Mouse (Mus musculus) kidney, embryonic 14.5 days (tissue): ENCODE data around the gene Arl5a. TPM values are rescaled to one million over a fixed set of nuclear protein-coding genes. Genes with fewer than 3 reads are reported as not detected.

Experiments
- ATAC-seq: fragments of 200-750 bp; cut with Nextera tagmentation; 2 replicates; pipeline ENCODE4 v1.8.0; 2017; ENCODE audit warnings: moderate number of reproducible peaks, mild to moderate bottlenecking, moderate TSS enrichment, moderate library complexity; ENCODE audit not compliant: low FRiP score, low TSS enrichment
- H3K27ac ChIP-seq: fragments of 300-500 bp; sonication (generic); 2 replicates; pipeline ENCODE4 v1.5.1; 2014; ENCODE audit warnings: low read depth, mild to moderate bottlenecking, low read length, moderate library complexity, mixed read lengths
- H3K27me3 ChIP-seq: fragments of 300-500 bp; sonication (generic); 2 replicates; pipeline ENCODE4 v1.6.1; 2014; ENCODE audit warnings: mild to moderate bottlenecking, low read length; ENCODE audit not compliant: control insufficient read depth, insufficient read depth
- H3K36me3 ChIP-seq: fragments of 300-500 bp; sonication (generic); 2 replicates; pipeline ENCODE4 v1.6.1; 2014; ENCODE audit warnings: low read length, mixed read lengths; ENCODE audit not compliant: control insufficient read depth, insufficient read depth
- H3K4me1 ChIP-seq: fragments of 300-500 bp; sonication (generic); 2 replicates; pipeline ENCODE4 v1.6.1; 2014; ENCODE audit warnings: low read length, mixed read lengths; ENCODE audit not compliant: control insufficient read depth, insufficient read depth
- H3K4me2 ChIP-seq: fragments of 300-500 bp; sonication (generic); replicated peaks from 2 replicates; pipeline ENCODE4 v1.6.1; 2014; ENCODE audit warnings: low read depth, mild to moderate bottlenecking, low read length
- H3K4me3 ChIP-seq: fragments of 300-500 bp; sonication (generic); 2 replicates; pipeline ENCODE4 v1.5.1; 2014; ENCODE audit warnings: mild to moderate bottlenecking, low read length
- H3K9ac ChIP-seq: fragments of 300-500 bp; sonication (generic); 2 replicates; pipeline ENCODE4 v1.6.1; 2014; ENCODE audit warnings: low read depth, mild to moderate bottlenecking, low read length, moderate library complexity
- H3K9me3 ChIP-seq: fragments of 300-500 bp; sonication (generic); 2 replicates; pipeline ENCODE4 v1.6.1; 2016; ENCODE audit warnings: low read length; ENCODE audit not compliant: control insufficient read depth
- WGBS: fragments of 180-500 bp; shearing (Covaris S2); extraction: QIAGEN DNeasy Blood & Tissue Kit; methylation state at CpG from one replicate; pipeline ENCODE4 v1.1.7; 2014; 5-methylcytosine and 5-hydroxymethylcytosine counted together
- polyA plus RNA-seq: library from polyadenylated mRNA; unstranded; fragments of >200 nt; fragmentation: Nextera tagmentation; extraction: Ambion mirVana; gene quantifications from 2 replicates; pipeline ENCODE4 v1.2.1, GENCODE M21; 2014

The Arl5a gene
- polyA plus RNA-seq, 1 experiment from 2014 or later, result 70.1 TPM

DNA sequence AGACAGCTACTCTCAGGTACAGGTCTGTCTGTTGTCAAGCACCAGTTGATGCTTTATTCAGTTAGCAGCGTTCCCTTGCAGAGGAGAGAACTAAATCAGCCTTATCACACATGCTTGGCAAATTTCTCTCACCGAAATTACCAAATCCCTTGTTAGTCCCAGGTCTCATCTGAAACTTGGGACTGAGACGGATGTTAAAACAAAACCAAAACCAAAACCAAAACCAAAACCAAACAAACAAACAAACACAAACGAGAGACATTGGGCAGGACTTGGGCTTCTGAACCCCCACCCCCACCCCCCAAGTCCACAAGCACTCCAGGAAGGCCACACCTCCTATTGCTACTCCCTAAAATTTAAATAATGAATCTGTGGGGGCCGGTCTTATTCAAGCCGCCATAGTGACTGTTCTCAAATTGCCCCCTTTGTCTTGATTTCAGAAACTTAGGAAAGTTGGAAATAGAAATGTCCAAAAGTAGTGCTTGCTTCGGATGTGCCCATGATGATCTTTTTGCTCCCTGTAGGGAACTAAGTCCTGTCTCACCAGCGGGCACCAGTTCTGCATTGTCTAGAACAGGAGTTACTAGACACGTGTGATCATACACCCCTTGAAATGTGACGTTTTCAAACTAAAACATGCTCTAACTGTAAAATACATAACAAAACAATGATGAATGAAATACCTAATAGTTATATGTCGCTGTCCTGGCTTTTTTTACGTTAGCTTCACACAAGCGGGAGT lies 46.8 kb downstream of the Arl5a start:
- H3K4me1 ChIP-seq, result no peaks in the 10 kb centered on the region
- H3K4me2 ChIP-seq, result no peak overlapping the region; the same call in 1 of the 2 replicates
- no peaks in the 10 kb centered on the region for H3K36me3 ChIP-seq
- no peaks in the 10 kb centered on the region for H3K27me3 ChIP-seq
- WGBS, result 60% methylated on average over 13 of the region's 13 CpGs
- no peak overlapping the region for H3K27ac ChIP-seq
- H3K9ac ChIP-seq, result no peak overlapping the region
- ATAC-seq, result no peak
- H3K4me3 ChIP-seq, result no peak overlapping the region
- H3K9me3 ChIP-seq, result no peaks in the 10 kb centered on the region

DNA sequence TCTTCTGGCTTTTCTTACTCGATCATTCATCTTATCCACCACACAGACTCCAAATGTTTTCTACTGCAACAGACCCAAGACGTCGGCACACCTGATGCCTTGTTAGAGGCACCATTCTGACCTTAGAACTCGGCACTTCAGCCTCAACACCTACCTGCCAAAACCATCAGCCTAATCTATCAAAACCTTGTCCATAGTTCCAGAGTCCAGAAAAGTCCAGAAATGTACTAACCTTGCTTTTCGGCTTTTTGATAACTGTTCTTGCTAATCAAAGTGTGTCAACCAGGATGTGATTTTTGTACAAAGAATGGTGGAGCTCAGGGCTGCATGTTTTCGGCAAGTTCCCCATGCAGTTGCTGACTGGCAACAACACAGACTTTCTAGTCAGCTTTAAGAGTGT lies 50.0 kb downstream of the Arl5a start:
- Histone ChIP-seq H3K9me3 (no peaks in the 10 kb centered on the region), H3K27me3 (no peaks in the 10 kb centered on the region), H3K9ac (no peak overlapping the region), H3K4me2 (no peak overlapping the region), H3K27ac (no peak overlapping the region), H3K36me3 (no peaks in the 10 kb centered on the region), H3K4me1 (no peaks in the 10 kb centered on the region), H3K4me3 (no peak overlapping the region)
- ATAC-seq, result no peak
- 90% methylated on average over 6 of the region's 6 CpGs for WGBS

DNA sequence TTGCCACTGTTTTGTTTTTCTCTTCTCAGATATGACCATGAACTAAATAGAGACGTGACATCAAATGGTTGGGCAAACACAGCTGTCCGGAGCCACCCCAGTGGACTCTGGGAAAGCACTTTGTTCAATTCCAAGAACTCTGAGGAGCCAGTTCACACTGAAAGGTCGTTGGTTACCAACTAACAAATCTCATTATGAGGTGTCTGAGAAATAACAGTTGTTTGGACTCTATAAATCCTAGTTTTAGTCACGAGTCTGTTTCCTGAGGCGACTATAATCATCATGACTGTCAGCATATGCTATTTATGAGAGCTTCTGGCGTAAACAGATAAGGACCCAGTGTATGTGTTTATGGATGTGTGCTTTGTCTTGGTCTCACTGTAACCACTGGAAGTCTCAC lies 52.2 kb downstream of the Arl5a start:
- Histone ChIP-seq H3K4me2 (no peak overlapping the region), H3K4me1 (no peaks in the 10 kb centered on the region), H3K4me3 (no peak overlapping the region), H3K27me3 (no peaks in the 10 kb centered on the region), H3K27ac (no peak overlapping the region), H3K9ac (no peak overlapping the region), H3K36me3 (no peaks in the 10 kb centered on the region), H3K9me3 (no peaks in the 10 kb centered on the region)
- WGBS, result 53% methylated on average over 6 of the region's 6 CpGs
- no peak for ATAC-seq

GRCm38 (mm10) chr2:52372080-52372479 lies 52.6 kb downstream of the Arl5a start:
- WGBS, result 56% methylated on average over 4 of the region's 4 CpGs
- H3K27me3 ChIP-seq, result no peaks in the 10 kb centered on the region

GRCm38 (mm10) chr2:52371066-52371465 lies 53.6 kb downstream of the Arl5a start:
- Histone ChIP-seq H3K36me3 (no peaks in the 10 kb centered on the region), H3K9ac (no peak overlapping the region), H3K27me3 (no peaks in the 10 kb centered on the region), H3K4me3 (no peak overlapping the region), H3K9me3 (no peaks in the 10 kb centered on the region), H3K4me1 (no peaks in the 10 kb centered on the region), H3K27ac (no peak overlapping the region), H3K4me2 (no peak overlapping the region)
- ATAC-seq, result 0 out of 2 replicates have a peak, but pooled peaks have one; percentile 4
- WGBS, result 47% methylated on average over 2 of the region's 2 CpGs

More at GRCm38 (mm10) chr2:52372080-52372479, 52.6 kb downstream of the Arl5a start:
- no peak overlapping the region for H3K4me2 ChIP-seq
- H3K4me3 ChIP-seq, result no peak overlapping the region
- no peak overlapping the region for H3K27ac ChIP-seq
- no peaks in the 10 kb centered on the region for H3K9me3 ChIP-seq
- H3K9ac ChIP-seq, result no peak overlapping the region
- no peak for ATAC-seq
- no peaks in the 10 kb centered on the region for H3K4me1 ChIP-seq
- H3K36me3 ChIP-seq, result no peaks in the 10 kb centered on the region

DNA sequence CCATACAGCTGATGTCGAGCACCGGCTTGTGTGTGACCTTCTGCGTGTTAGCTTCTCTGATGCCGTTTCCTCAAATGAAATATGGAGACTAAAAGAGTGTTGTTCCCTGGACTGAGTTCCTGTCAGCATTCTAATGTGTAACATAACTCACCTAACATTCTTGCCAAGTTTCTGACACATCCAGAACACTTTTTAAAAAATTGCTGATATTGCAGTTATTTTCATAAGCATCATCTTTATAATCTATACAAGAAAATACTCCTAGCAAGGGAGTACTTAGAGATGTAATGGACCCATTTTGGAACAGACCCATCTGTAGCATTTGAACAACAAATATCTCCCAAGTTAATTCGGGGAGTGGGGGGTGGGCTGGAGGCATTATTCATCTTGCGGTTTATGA lies 55.1 kb downstream of the Arl5a start:
- ATAC-seq, result no peak
- Histone ChIP-seq H3K36me3 (no peaks in the 10 kb centered on the region), H3K4me1 (no peaks in the 10 kb centered on the region), H3K9me3 (no peaks in the 10 kb centered on the region), H3K4me3 (no peak overlapping the region), H3K4me2 (no peak overlapping the region), H3K9ac (no peak overlapping the region), H3K27ac (no peak overlapping the region), H3K27me3 (no peaks in the 10 kb centered on the region)
- 80% methylated on average over 6 of the region's 6 CpGs for WGBS

DNA sequence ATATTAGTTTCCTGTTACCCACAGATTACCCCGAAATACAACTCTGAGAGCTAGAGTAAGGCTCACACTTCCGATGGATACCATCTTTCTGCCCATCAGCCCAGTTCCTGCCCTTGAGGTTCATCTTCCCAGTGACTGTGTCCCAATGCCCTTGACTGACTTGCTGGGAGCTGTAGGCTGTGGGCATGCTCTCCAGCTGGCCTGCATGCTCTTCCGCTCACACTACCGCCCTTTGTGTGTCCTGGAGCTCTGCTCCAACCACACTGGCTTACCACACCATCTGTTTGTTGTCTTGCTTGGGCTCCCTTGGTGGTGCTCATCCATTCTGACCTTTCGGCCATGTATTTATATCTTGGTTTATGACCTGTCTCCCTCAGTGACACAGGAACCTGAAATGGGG lies 57.0 kb downstream of the Arl5a start:
- WGBS, result 67% methylated on average over 5 of the region's 5 CpGs
- Histone ChIP-seq H3K4me2 (no peak overlapping the region), H3K27me3 (no peaks in the 10 kb centered on the region)

GRCm38 (mm10) chr2:52367248-52367647 lies 57.5 kb downstream of the Arl5a start:
- H3K9me3 ChIP-seq, result no peaks in the 10 kb centered on the region
- H3K4me2 ChIP-seq, result no peak overlapping the region
- H3K4me3 ChIP-seq, result no peak overlapping the region
- no peaks in the 10 kb centered on the region for H3K4me1 ChIP-seq
- H3K27me3 ChIP-seq, result no peaks in the 10 kb centered on the region
- no peak for ATAC-seq
- H3K9ac ChIP-seq, result no peak overlapping the region
- 71% methylated on average over 13 of the region's 13 CpGs for WGBS
- no peaks in the 10 kb centered on the region for H3K36me3 ChIP-seq
- H3K27ac ChIP-seq, result no peak overlapping the region

More for the DNA sequence above, 57.0 kb downstream of the Arl5a start:
- Histone ChIP-seq H3K4me3 (no peak overlapping the region), H3K36me3 (no peaks in the 10 kb centered on the region), H3K9me3 (no peaks in the 10 kb centered on the region), H3K27ac (no peak overlapping the region), H3K9ac (no peak overlapping the region), H3K4me1 (no peaks in the 10 kb centered on the region)
- no peak for ATAC-seq

- no peak overlapping the region for H3K4me2 ChIP-seq
- 90% methylated on average over 9 of the region's 9 CpGs for WGBS
- no peak overlapping the region for H3K27ac ChIP-seq
- no peaks in the 10 kb centered on the region for H3K9me3 ChIP-seq
- H3K36me3 ChIP-seq, result no peaks in the 10 kb centered on the region
- no peak for ATAC-seq
- H3K4me3 ChIP-seq, result no peak overlapping the region
- no peaks in the 10 kb centered on the region for H3K27me3 ChIP-seq
- H3K4me1 ChIP-seq, result no peaks in the 10 kb centered on the region
- H3K9ac ChIP-seq, result no peak overlapping the region
Observed at GRCm38 (mm10) chr2:52361086-52361485, 63.6 kb downstream of the Arl5a start.
